Mouse (Mus musculus) T-helper 17 cell (primary cell): Measurements from ENCODE around the gene Amdhd1.

Experiments
- in situ Hi-C, 2 experiments: fragments of 300-600 bp; cut with MboI, MseI; formaldehyde crosslinking; loops; 1 replicate in 1 of 2; 2 replicates in 1 of 2; pipeline ENCODE4 v1.15.1; 2025; ENCODE audit warnings: high pct_unique_total_duplicates in 2 of 2

Amdhd1 gene

DNA sequence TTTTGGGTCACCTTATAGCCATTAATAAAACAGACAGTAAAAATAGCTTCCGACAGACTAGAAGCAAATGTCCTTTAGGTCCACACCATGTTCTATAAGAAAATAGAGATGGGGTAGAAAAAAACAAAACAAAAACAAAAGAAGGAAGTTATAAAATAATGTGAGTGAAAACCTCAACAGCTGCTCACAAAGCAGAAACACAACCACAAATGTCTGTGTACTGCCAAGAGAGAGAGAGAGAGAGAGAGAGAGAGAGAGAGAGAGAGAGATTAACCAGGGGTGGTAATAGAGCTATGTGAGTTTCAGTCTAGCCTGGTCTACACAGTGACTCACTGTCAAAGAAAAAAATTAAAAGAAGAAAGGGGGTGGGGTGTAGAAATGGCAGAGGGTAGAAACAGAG is 1.8 kb upstream of the Amdhd1 start:
- in situ Hi-C loops = no loop called here

DNA sequence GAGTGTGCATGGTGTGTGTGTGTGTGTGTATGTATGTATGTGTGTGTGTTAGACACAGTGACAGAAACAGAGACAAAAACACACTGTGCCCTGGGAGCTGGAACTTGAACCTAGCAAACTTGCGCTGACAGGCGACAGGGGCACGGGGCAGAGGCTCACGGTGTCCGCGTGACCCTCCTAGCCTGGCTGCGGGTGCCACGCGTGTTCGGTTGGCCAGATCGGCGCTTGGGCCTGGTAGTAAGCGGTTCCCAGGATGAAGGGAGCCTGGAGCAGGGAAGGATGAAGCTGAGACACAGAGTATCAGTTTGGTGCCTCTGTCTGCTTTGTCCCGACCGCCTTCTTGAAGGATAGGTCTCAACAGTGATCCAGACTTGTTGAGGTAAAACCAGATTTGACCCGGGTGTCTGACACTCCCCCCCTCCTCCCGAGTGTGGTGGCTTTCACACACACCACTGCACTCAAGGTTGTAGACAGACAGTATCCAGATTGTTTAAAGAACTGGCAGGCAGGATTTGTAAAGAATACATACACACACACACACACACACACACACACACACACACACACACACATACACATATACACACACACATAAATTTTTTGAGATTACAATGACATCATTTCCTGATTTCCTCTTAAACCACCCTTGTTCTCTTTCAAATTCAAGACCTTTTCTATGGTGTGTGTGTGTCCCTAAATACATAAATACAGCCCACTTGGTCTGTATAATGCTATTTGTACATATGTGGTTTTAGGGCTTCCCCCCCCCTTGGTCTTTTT is 788 bp upstream of the Amdhd1 start, which contains the start of gene Ccdc38:
Gene Ccdc38, plus strand, starts transcription at position 202 of the 780 bp plus-strand sequence.
- in situ Hi-C loops = no loop called here

DNA sequence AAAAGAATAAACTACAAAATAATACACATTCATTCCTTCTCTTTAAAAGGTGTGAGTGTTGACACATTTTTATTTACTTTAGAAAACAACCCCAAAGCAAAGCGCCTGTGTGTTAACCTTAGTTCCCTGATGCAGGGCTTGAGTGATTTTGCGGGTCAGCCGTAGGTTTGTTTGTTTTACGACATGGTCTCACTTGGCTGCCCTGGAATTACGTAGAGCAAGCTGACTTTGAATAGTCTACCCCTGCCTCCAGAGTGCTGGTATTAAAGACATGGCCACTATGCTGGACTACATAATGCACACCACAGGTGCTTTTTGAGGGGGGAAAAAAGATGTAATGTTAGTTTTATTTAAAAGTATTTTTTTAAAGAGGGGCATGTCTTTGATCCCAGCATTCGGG is 1.0 kb downstream of the Amdhd1 start:
- in situ Hi-C loops = no loop called here

DNA sequence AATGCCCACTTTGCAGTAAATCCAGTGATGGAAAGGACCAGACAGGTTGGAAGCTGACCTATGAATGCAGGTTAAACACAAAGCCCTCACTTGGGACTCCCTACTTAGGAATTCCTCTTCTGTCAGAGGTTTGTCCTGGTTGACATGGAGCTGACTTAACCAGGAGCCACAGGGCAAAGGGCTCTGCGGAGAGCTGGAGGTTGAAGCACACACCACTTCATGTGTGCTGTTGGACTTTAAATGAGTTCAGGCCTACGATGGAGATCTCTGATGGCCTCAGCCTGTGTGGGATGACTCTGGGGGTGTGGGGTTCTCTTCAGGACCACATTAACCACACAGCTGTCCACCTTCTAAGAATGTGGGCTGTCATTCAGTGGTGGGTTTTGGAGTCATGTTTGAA is 1.5 kb downstream of the Amdhd1 start:
- in situ Hi-C loops = no loop called here

DNA sequence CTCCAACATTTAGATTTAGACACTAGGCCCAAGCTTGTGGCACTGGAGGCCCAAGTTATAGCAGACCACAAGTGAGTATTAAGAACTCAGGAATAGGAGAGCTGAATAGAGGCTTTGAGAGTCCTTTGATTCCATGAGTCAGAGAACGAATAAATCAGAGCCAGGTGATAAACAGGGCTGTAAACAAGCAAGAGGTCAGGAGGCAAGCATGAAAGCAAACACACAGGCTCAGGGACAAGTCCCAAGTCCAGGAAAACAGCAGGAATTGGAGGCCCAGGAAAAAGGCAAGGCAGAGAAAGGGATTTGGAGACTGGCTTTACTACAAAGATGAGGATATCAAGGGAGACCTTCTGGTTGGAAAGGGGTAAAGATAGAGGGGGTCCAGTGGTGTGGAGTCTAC is 14.5 kb downstream of the Amdhd1 start:
- in situ Hi-C loops = no loop called here

DNA sequence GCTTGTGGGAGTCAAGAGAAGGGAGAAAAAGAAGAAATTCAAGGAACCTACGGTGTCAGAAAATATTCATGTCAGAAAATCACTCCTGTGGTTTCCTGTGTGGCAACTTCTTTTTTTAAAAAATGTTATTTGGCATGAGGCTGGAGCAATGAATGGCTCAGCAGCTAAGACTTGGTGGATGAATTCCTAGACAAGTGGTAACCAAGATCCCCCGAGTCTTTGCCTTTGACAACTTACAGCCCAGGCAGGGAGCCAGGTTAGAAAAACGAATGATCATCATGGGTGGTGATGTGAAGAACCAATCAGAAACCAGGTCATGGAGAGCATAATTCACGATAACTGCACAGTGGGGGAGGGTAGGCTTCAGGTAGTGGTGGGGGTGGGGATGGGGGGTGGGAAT is 18.8 kb downstream of the Amdhd1 start:
- in situ Hi-C loops = no loop called here

DNA sequence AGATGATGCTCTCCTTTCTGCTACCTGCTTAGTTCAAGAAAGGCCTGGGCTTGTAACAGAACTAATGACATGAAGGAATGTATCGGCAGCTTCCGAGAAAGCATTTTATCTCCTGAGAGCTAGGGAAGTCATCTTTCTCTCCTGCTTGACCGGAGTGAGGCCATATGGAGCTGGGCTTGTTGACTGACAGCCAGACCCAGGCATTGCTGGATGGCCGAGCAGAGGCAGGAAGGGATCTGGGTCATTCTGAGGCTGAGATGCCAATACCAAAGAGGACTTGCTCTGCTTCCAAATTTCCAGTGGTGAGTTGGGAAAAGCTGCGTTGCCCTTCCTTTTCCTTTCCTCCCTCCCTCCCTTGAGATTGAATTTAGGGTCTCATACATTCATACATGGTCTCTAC is 20.1 kb downstream of the Amdhd1 start:
- in situ Hi-C loops = loop anchor here in 1 of 2 experiments (10.0 kb wide), 1 partner anchor 1795 kb away; no protein-coding TSS in a partner anchor

DNA sequence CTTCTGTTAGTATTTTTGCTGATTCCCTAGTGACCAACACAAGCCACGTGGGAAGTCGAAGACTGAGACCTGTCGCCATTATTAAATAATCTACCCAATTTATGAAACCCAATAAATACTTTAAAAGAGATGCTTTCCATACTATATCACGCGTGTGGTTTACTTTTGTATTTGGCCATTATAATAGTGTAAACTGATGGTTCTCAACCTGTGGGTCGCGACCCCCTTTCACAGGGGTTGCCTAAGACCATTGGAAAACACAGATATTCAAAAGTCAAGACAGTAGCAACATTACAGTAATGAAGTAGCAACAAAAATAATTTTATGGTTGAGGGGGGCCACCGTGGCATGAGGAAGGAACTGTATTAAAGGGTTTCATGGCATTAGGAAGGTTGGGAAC is 20.7 kb downstream of the Amdhd1 start:
- in situ Hi-C loops = loop anchor here in 1 of 2 experiments (10.0 kb wide), 1 partner anchor 1796 kb away; no protein-coding TSS in a partner anchor

DNA sequence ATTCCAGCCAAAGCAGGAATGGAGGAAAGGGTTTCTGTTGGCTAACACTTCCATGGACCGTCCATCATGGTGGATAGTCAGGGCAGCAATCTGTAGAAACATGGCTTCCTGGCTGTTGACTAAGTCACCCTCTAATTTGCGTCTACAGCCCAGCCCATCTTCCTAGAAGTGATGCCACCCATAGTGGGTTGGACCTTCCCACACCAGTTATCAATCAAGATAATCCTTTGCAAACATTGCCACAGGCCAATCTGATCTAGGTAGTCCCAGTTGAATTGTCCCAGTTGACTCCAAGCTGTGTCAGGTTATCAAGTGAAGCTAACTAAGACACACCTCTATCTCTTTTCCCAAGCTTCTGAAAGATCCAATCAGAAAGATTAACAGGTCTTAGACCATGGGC is 21.2 kb downstream of the Amdhd1 start:
- in situ Hi-C loops = loop anchor here in 1 of 2 experiments (10.0 kb wide), 1 partner anchor 1796 kb away; no protein-coding TSS in a partner anchor

DNA sequence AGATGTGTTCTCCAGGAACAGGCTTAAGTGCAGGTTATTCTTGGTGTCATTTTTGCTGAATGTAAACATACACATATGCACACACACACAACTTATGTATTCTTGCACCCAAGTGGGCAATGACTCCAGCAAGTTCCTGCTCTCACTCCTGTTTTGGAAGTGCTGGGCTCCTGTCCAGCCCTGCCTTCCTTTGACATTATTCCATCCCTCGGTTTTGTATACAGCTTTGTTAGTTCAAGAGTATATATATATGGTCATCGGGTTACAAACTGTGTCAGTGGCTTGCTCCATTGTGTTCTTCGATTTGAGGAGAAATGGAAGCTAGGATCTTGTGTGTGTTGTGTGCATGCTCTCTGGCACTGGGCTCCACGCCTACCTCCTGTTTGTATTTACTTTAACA is 21.6 kb downstream of the Amdhd1 start:
- in situ Hi-C loops = loop anchor here in 1 of 2 experiments (10.0 kb wide), 1 partner anchor 1797 kb away; no protein-coding TSS in a partner anchor

DNA sequence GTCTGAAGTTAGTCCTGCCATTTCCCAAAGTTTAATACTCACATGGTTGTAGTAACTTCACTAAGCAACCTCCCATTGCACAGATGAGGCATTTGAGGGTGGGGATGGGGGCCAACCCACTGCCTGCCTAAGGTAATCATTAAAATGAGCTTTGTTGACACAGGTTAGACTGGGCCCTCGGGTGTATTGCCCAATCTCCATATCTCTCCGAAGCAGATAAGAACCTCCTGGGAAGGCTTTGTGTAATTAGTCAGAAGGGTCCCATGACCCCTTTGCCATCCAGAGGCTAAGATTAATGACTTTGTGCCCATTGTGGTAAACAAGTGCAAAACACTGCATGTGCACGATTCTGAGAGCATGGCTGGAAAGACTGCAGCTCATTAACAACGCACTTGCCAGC is 22.1 kb downstream of the Amdhd1 start:
- in situ Hi-C loops = loop anchor here in 1 of 2 experiments (10.0 kb wide), 1 partner anchor 1797 kb away; no protein-coding TSS in a partner anchor

DNA sequence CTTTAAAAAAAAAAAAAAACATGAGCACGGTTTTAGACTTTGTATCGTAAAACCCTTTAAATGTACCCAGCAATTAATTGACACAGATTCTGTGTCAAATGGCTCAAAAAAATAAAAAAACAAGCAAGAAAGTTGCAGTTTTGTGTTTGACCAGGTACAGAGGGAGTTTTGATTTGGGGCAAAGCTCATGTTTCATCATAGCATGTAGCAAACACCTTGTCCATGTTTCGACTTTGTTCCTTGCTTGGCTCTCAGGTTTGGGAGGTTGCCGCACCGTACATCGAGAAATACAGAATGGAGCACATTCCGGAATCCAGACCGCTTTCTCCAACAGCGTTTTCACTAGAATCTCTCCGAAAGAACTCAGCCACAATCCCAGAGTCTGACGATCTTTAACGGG is 23.9 kb downstream of the Amdhd1 start:
- in situ Hi-C loops = loop anchor here in 1 of 2 experiments (10.0 kb wide), 1 partner anchor 1799 kb away; no protein-coding TSS in a partner anchor

DNA sequence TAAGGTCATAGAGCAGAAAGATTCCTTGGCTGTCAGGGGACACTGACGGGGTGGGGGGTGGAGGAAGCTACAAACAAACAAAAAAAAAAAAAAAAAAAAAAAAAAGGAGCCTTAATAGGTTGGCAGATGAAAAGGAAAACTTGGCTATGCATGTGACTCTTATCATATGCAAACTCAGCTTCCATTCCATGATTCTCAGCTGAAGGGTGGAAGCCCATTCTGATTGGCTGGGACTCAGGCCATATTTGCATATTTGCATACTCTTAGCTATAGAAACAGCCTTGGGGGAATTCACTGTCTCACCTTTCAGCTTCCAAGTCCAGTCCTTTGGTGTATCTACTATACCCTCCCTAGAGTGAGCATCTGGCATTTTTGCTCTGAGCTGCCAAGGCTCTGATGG is 24.4 kb downstream of the Amdhd1 start:
- in situ Hi-C loops = loop anchor here in 1 of 2 experiments (10.0 kb wide), 1 partner anchor 1799 kb away; no protein-coding TSS in a partner anchor

DNA sequence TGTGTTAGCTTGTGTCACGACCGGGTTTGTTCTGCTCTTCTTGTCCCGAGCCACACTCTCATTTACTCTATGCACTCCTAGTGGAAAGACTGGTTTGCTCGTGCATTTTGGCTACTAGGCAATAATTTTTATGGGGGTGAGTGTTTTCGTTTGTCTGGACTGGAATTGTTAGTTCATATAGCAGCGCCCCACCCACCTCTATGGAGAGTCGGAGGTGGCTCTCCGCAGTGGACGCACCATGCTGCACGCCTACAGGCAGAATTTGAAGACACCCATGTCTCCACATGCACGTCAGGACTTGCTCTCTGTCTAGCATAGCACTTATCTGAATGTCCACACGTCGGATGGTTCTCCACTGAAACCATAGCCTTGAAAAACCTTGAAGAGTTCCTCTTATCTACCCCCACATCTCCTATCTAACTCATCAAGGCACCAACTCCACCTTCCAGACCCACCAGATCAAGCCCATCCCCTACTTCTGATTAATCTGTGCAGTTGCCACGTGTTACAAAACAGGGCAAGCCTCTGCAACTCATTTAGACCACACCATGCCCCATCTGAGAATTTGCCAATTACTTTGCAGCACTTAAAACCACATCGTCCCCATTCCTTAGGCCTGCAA is 30.2 kb downstream of the Amdhd1 start:
- in situ Hi-C loops = loop anchor here in 1 of 2 experiments (10.0 kb wide), 1 partner anchor 1805 kb away; no protein-coding TSS in a partner anchor

DNA sequence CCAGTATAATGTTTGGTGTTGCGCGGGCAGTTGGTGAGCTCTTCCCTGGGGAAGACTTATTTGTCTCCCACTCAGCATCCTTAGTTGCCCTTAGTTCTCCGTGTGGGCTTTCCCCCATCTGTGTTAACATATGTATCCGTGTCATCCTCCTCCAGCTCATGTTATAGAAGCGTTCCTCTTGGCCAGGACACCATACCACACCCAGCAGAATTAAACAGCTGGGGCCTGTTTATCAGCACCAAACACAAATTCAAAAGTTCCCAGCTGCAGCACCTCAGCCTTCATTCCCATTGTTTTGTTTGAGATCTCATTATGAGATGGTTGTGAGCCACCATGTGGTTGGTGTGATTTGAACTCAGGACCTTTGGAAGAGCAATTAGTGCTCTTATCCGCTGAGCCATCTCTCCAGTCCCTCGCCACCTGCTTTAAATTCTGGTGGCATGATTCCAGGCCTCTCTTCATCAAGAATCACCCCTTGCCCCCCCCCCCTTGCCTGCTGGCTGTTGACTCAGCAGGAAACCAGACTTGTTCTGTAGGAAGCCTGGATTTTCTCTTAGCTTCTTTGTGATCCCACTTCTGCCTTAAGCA is 31.4 kb downstream of the Amdhd1 start:
- in situ Hi-C loops = no loop called here

DNA sequence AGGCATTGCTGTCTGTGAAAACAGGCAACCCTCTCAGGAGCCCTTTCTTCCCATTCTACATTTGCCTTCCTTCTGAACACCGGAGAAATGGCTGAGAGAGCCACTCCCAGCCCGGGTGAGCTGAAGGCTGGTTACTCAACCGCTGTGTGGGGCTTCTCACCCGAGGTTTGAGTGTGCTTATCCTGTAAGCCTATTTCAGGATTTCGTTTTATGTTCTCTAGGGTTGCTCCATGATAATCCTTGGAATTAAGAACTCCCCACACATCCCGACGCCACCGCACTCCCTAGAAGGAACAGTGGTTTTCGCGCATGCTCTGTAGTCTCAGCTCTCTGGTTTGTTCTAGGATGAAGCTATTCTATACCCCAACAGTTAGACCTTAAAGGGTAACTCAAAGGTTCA is 38.5 kb downstream of the Amdhd1 start:
- in situ Hi-C loops = no loop called here

DNA sequence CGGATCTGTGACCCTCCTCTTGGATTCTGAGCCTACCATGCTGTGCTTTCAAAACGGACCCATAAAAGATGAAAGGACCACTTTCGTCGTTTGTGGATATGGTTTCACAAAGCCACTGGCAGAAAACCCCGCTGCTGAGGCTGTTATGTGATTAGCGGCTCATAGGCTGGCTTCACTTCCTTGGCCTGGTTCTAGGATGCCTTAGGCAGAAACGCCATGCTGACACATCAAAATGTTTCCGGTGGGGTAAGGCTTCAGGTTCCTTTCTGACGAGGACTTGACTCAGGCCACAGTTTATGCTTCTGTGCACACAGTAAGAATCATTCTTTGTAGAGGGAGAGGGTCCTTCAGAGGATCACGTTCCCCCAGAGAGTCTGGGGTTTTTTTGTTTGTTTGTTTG is 39.0 kb downstream of the Amdhd1 start:
- in situ Hi-C loops = no loop called here

DNA sequence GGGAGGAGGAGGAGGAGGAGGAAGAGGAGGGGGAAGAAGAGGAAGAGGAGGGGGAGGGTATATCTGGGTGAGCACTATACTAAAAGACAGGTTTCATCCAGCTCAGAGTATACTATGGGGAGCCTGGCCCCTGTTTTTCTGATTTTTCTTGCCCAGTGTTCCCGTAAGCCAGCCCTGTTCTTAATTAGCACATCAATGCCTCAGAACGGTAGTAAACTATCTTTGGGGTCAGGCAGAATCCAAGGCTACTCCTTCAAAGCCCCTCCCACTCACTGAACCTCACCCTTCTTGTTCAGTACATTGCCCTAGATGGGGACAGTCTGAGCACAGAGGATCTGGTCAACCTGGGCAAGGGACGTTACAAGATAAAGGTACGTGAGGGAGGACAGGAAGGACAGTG is 49.4 kb downstream of the Amdhd1 start:
- in situ Hi-C loops = loop anchor here in 1 of 2 experiments (5.0 kb wide), 1 partner anchor 62 kb away; no protein-coding TSS in a partner anchor

DNA sequence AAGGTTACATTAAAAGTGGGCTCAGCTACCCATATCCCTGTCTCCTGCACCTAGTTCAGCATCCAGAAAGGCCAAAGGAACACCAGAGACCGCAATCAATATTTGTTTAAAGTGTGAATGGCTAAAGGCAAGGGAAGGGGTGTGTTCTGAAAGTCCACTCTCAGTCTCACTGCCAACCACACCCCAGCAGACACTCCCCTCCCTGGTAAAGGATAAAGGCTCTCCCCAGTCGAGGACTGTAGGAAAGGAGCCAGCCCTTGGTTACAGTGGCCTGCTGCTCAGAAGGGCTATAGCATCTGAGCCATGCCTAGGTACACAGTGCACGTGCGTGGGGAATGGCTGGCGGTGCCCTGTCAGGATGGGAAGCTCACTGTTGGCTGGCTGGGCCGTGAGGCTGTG is 51.0 kb downstream of the Amdhd1 start:
- in situ Hi-C loops = loop anchor here in 1 of 2 experiments (5.0 kb wide), 1 partner anchor 88 kb away; no protein-coding TSS in a partner anchor

DNA sequence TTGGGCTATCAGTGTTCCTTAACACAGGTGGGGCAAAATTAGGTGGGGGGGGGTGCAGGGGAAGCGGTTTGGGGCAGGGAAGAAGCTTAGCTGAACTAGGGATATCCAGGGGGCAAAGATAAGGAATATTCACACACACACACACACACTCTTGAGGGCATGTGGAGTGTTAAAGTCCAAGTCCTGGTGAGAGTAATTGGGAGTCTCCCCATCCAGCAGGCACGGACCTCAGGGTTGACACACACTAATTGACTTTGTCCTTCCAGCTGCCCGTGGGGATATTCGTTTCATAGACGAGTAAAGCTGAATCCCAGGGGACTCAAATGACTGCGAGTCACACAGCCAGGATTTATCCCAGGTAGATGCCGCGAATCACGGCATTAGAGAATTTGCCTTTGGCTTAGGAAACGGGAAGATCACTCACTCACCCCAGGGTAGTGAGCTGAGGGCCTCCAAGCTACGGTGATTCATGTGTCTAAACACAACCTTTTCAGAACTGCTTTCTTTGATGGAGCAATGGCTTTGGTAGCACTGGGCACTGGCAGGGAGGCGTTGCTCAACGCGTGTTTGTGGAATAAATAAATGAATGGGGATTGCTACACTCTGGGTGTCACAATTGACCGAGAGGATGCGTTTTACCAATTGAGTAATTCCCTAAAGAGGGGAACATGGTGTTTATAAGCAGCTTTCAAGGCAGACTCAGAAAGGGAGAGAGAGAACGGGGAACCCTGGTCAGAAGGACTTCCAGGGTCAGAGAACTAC is 51.6 kb downstream of the Amdhd1 start, which contains the start of gene Hal:
Gene Hal, plus strand, starts transcription at position 703 of the 762 bp plus-strand sequence.
- in situ Hi-C loops = loop anchor here in 1 of 2 experiments (5.0 kb wide), 1 partner anchor 89 kb away; no protein-coding TSS in a partner anchor

DNA sequence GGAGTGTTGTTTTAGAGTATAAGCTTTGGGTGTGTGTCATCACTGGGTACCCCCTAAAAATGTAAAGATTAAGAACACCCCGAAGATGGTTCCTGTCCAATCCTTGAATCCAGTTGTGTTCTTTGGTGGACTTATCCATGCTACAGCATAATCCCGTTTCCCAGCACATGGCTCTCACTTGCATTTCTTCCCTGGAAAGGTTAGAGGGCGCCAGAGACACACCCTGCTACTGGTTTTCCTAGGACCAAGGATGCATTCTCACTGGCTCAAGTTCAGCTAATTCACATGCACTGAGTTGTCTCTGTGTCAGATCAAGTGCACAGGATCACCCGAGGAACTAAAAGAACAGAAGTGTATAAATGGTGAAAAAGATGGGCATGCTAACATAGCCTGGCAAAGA is 53.2 kb downstream of the Amdhd1 start:
- in situ Hi-C loops = loop anchor here in 1 of 2 experiments (5.0 kb wide), 1 partner anchor 91 kb away; no protein-coding TSS in a partner anchor
